Mouse (Mus musculus) kidney, postnatal 0 days (tissue): Measurements from ENCODE around the gene Sv2c. TPM values are rescaled to one million over a fixed set of nuclear protein-coding genes. Genes with fewer than 3 reads are reported as not detected.
A peak's percentile ranks its signal among the peaks of the same experiment; 100 is the strongest.
"Not testable (repeated sequence)": the region's sequence is repeated elsewhere in the genome, so short reads cannot be mapped to it uniquely, and the experiment has no call there.

Experiments used
- ATAC-seq: fragments of 200-750 bp; cut with Nextera tagmentation; replicated peaks from 2 replicates; pipeline ENCODE4 v1.8.0; 2017; ENCODE audit warnings: low read depth, moderate number of reproducible peaks, moderate TSS enrichment, moderate library complexity; ENCODE audit not compliant: low FRiP score
- DNase-seq: peaks from one replicate; pipeline ENCODE4 v3.0.0-alpha.2; 2016; ENCODE audit warnings: low spot score
- H3K27ac ChIP-seq: fragments of 300-500 bp; sonication (generic); 2 replicates; pipeline ENCODE4 v1.5.1; 2014; ENCODE audit warnings: mild to moderate bottlenecking
- H3K27me3 ChIP-seq: fragments of 300-500 bp; sonication (generic); 2 replicates; pipeline ENCODE4 v1.6.1; 2014; ENCODE audit warnings: low read length, mixed read lengths; ENCODE audit not compliant: insufficient read depth
- H3K36me3 ChIP-seq: fragments of 300-500 bp; sonication (generic); 2 replicates; pipeline ENCODE4 v1.6.1; 2014; ENCODE audit warnings: low read length, mixed read lengths; ENCODE audit not compliant: insufficient read depth
- H3K4me1 ChIP-seq: fragments of 300-500 bp; sonication (generic); replicated peaks from 2 replicates; pipeline ENCODE4 v1.6.1; 2014; ENCODE audit warnings: antibody characterized with exemption, low read length, mixed read lengths; ENCODE audit not compliant: insufficient read depth
- H3K4me2 ChIP-seq: fragments of 300-500 bp; sonication (generic); 2 replicates; pipeline ENCODE4 v1.6.1; 2014; ENCODE audit warnings: mild to moderate bottlenecking, low read length, moderate library complexity, mixed read lengths
- H3K4me3 ChIP-seq: fragments of 300-500 bp; sonication (generic); replicated peaks from 2 replicates; pipeline ENCODE4 v1.5.1; 2014; ENCODE audit warnings: low read depth, low read length
- H3K9ac ChIP-seq: fragments of 300-500 bp; sonication (generic); 2 replicates; pipeline ENCODE4 v1.6.1; 2014; ENCODE audit warnings: low read depth, low read length
- H3K9me3 ChIP-seq: fragments of 300-500 bp; sonication (generic); replicated peaks from 2 replicates; pipeline ENCODE4 v1.6.1; 2016; ENCODE audit warnings: low read length, inconsistent platforms, mixed read lengths
- CTCF ChIP-seq: IDR thresholded peaks from 2 replicates; pipeline ENCODE4 v1.5.1; 2016; ENCODE audit warnings: antibody characterized with exemption, low read depth, mild to moderate bottlenecking, moderate library complexity
- WGBS: fragments of 180-500 bp; shearing (Covaris S2); extraction: QIAGEN DNeasy Blood & Tissue Kit; methylation state at CpG from one replicate; pipeline ENCODE4 v1.1.7; 2014; 5-methylcytosine and 5-hydroxymethylcytosine counted together
- polyA plus RNA-seq: library from polyadenylated mRNA; unstranded; fragments of >200 nt; fragmentation: Nextera tagmentation; extraction: Ambion mirVana; gene quantifications from 2 replicates; pipeline ENCODE4 v1.2.1, GENCODE M21; 2015

Sv2c gene
- polyA plus RNA-seq, 1 experiment from 2014 or later, result 0.39 TPM

DNA sequence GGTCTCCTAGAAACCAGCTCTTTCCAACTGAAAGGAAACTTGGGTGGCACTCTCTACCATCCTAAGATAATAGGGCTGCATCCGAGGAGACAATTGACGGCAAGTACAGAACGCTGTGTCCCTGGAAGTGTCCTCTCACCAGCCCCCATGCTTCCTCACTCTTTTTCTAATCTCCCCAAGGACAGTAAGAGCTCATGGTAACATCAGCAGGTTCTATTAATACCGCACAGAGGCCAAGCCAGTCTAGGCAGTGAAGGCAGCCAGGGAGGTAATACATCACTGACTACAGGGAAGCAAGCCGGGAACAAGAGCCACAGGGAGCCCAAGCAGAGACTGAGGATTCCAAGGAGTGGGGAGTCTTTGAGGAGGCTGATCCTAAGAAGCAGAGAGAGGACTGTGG lies 7.4 kb downstream of the Sv2c start:
- Histone ChIP-seq H3K9ac (no peak overlapping the region), H3K4me3 (no peak overlapping the region)
- no peak for ATAC-seq

GRCm38 (mm10) chr13:96112711-96113110 lies 19.7 kb downstream of the Sv2c start:
- no peak for DNase-seq

More for the DNA sequence above, 7.4 kb downstream of the Sv2c start:
- no peaks in the 10 kb centered on the region for H3K4me1 ChIP-seq
- no peaks in the 10 kb centered on the region for H3K36me3 ChIP-seq
- DNase-seq, result no peak
- 73% methylated on average over 5 of the region's 5 CpGs for WGBS
- no peak overlapping the region for H3K4me2 ChIP-seq
- H3K9me3 ChIP-seq, result no peaks in the 10 kb centered on the region
- peaks cover 9% of the 10 kb centered on the region for H3K27me3 ChIP-seq
- no peak for TF ChIP-seq CTCF
- H3K27ac ChIP-seq, result no peak overlapping the region

DNA sequence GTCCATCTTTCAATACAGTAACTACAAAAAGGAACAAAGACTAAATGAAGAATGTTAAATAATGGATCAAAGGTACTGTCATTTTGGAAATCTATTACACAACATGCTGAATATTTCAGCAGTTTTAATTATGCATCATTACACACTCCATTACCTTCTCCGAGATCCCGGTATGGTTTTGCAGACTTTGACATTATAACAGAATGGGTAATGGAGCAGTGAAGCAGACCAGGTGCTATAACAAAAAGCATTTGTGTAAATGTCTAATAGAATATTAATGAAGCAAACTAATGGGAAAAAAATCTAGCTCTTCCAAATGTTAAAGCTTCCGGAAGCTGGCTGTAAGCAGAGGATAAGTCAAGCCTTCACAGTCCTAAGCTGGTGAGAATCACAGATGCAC lies 21.6 kb downstream of the Sv2c start:
- no peak overlapping the region for H3K4me2 ChIP-seq
- H3K27me3 ChIP-seq, result no peaks in the 10 kb centered on the region
- no peak overlapping the region for H3K27ac ChIP-seq
- DNase-seq (peak; percentile 3), ATAC-seq (no peak)
- no peaks in the 10 kb centered on the region for H3K36me3 ChIP-seq
- WGBS, result 70% methylated on average over 3 of the region's 3 CpGs
- no peaks in the 10 kb centered on the region for H3K4me1 ChIP-seq
- no peak overlapping the region for H3K4me3 ChIP-seq
- no peak for TF ChIP-seq CTCF
- no peaks in the 10 kb centered on the region for H3K9me3 ChIP-seq
- no peak overlapping the region for H3K9ac ChIP-seq

More at GRCm38 (mm10) chr13:96112711-96113110, 19.7 kb downstream of the Sv2c start:
- H3K4me3 ChIP-seq, result no peak overlapping the region
- H3K9ac ChIP-seq, result no peak overlapping the region
- ATAC-seq, result no peak
- 75% methylated on average over 2 of the region's 2 CpGs for whole genome bisulfite sequencing
- H3K36me3 ChIP-seq, result no peaks in the 10 kb centered on the region
- no peak overlapping the region for H3K27ac ChIP-seq
- no peaks in the 10 kb centered on the region for H3K4me1 ChIP-seq
- no peaks in the 10 kb centered on the region for H3K9me3 ChIP-seq
- no peak overlapping the region for H3K4me2 ChIP-seq
- TF ChIP-seq CTCF, result no peak
- H3K27me3 ChIP-seq, result no peaks in the 10 kb centered on the region

- no peak for TF ChIP-seq CTCF
- no peak overlapping the region for H3K9ac ChIP-seq
- H3K9me3 ChIP-seq, result no peaks in the 10 kb centered on the region
These were observed 26.0 kb downstream of the Sv2c start for GRCm38 (mm10) chr13:96106367-96106766.

GRCm38 (mm10) chr13:96090929-96091328 lies 41.4 kb downstream of the Sv2c start:
- DNase-seq (no peak), ATAC-seq (no peak)
- H3K27me3 ChIP-seq, result no peaks in the 10 kb centered on the region
- H3K36me3 ChIP-seq, result no peaks in the 10 kb centered on the region
- no peaks in the 10 kb centered on the region for H3K4me1 ChIP-seq
- TF ChIP-seq CTCF, result no peak
- no peak overlapping the region for H3K4me2 ChIP-seq
- H3K9me3 ChIP-seq, result no peaks in the 10 kb centered on the region
- no peak overlapping the region for H3K27ac ChIP-seq
- no peak overlapping the region for H3K9ac ChIP-seq
- WGBS, result 76% methylated on average over 4 of the region's 4 CpGs
- no peak overlapping the region for H3K4me3 ChIP-seq

More at GRCm38 (mm10) chr13:96106367-96106766, 26.0 kb downstream of the Sv2c start:
- ATAC-seq, result no peak
- H3K27ac ChIP-seq, result no peak overlapping the region
- peak; percentile 25 for DNase-seq
- no peaks in the 10 kb centered on the region for H3K4me1 ChIP-seq
- H3K36me3 ChIP-seq, result no peaks in the 10 kb centered on the region
- WGBS, result 60% methylated on average over 4 of the region's 4 CpGs
- H3K27me3 ChIP-seq, result no peaks in the 10 kb centered on the region
- H3K4me3 ChIP-seq, result no peak overlapping the region
- H3K4me2 ChIP-seq, result no peak overlapping the region

DNA sequence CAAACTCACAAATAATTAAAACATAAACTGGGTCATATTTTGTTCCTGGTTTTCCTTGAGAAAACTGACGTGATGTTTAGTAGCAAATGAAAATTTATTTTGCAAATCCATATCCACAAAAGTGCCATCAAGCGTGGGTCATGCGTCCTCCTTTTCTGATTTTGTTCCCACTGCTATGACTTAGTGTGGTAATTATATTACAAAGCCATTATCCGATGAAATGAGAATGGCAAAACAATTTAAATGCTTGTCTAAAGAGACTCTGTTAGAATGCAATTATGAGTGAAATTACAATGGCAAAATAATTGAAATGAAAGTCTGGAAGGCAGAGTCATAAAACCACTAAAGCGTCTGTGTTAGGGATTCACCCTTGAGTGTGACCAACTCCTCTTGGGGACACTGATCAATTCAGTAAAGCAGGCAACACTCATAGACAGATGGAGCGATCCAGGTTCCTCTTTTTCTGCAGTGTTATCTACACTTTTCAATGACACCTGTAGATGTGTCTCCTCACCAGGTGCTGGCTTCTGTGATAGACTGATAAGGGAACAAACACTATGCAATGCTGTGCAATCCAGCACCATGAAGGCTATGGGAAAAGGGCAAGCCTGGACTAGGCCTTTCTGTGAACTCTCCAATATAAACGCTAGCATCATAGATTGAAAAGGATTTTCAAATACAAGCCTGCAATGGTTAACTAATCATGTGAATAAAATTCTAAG lies 46.6 kb downstream of the Sv2c start:
- Histone ChIP-seq H3K9me3 (no peaks in the 10 kb centered on the region), H3K4me1 (no peaks in the 10 kb centered on the region), H3K9ac (no peak overlapping the region), H3K4me3 (no peak overlapping the region), H3K4me2 (no peak overlapping the region), H3K27ac (no peak overlapping the region), H3K27me3 (no peaks in the 10 kb centered on the region), H3K36me3 (no peaks in the 10 kb centered on the region)
- DNase-seq (no peak), ATAC-seq (no peak)
- no peak for TF ChIP-seq CTCF
- WGBS, result 88% methylated on average over 7 of the region's 7 CpGs

DNA sequence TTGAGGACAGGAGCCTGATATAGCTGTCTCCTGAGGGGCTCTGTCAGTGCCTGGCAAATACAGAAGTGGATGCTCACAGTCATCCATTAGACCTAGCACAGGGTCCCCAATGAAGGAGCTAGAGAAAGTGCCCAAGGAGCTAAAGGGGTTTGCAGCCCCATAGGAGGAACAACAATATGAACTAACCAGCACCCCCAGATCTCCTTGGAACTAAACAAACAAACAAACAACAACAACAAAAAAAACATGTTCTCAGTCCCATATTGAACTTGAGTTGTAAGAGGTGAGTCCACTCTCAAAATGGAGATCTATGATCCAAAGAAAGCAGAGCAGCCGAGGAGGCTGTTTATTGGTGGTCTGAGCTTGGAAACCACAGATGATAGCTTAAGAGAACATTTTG lies 50.6 kb downstream of the Sv2c start, which contains the start of gene Gm17190:
Gm17190 (plus strand) TSS at position 301 of the 400 bp plus-strand sequence.
- not testable (repeated sequence) for H3K4me1 ChIP-seq, H3K27ac ChIP-seq, H3K4me3 ChIP-seq, H3K9me3 ChIP-seq, ATAC-seq, H3K36me3 ChIP-seq, H3K27me3 ChIP-seq, H3K4me2 ChIP-seq, H3K9ac ChIP-seq, DNase-seq
- 76% methylated on average over 1 of the region's 1 CpGs for WGBS

GRCm38 (mm10) chr13:96081276-96081675 lies 51.1 kb downstream of the Sv2c start, which contains the start of gene Gm20075:
Gm20075 (minus strand) TSS chr13:96081376.
- not testable (repeated sequence) for DNase-seq, H3K4me1 ChIP-seq
- 80% methylated on average over 3 of the region's 3 CpGs for WGBS

More at GRCm38 (mm10) chr13:96081276-96081675, 51.1 kb downstream of the Sv2c start, which contains the start of gene Gm20075:
- H3K27me3 ChIP-seq, H3K4me2 ChIP-seq, H3K9ac ChIP-seq, ATAC-seq, H3K36me3 ChIP-seq, H3K4me3 ChIP-seq, H3K27ac ChIP-seq, H3K9me3 ChIP-seq: not testable (repeated sequence)
